Mouse (Mus musculus): ENCODE results near the gene Cacna1c. TPM values are rescaled to one million over a fixed set of nuclear protein-coding genes. Genes with fewer than 3 reads are reported as not detected.
"Not testable (repeated sequence)": the region's sequence is repeated elsewhere in the genome, so short reads cannot be mapped to it uniquely, and the experiment has no call there.

Cacna1c gene
- total and polyA plus RNA-seq, 3 experiments: 36.7 to 97.5 (median 93.5) TPM

DNA sequence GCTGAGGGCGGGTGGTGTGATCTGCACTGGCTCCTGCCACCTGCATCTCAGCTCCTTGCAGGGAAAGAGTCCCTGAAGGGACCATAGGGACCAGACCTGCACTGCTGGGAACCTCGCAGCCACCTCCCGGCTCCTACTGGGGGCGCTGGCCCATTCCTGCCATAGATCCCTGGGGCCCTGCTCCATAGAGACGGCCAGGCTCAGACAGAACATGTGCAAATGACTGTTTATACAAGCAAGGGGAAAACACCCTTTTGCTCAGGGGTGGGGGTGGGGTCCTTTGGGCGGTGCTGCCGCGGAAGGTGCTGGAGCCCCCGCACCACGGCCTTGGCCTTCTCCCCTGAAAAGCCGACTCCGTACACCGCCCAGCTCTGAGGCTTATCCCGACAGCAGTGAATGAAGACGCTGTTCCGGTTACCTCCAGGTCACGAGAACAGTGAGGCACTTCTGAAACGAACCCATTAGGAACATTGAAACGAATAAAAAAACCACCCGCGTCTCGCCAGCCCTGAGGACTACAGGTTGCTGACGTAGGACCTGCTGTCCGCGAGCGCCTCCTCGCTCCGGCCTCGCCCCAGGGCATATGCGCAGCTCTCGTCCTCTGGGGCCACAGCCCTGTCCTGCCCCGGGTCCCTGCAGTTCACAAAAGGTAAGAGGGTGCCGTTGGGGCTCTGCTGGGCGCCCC is 602.7 kb downstream of the Cacna1c start:
- peak; percentile 29 for DNase-seq

DNA sequence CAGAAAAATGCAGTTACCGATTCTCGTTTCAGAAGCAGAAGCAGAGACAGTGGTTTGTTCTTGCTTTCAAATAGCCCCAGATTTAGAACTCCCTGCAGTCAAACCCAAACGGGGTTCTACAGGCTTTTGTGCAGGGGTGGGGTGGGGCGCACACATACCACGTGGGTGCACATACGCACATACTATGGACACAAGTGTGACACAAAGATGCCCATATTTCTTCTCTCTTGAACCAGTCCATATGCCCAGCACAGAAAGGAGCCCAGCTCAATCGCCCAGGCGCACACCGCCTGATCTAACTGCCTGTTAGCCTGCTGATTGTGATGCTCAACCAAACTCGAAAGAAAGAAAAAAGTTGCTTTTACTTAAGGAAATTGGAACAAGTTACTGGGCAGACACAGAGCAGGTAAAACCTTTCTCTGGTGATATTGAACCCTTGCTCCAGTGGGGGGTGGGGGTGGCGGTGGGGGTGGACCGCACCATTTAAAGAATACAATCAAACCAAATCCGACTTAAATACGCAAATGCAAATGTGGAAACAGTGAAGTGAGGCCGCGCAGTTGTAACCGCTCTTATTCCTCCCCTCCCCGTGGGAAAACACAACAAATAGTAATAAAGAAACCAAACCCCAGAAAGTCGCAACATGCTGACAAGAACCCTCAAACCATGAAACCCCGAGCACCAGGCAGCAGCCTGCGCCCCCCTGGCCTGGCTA is 603.4 kb downstream of the Cacna1c start:
- no peak for DNase-seq

- DNase-seq: not testable (repeated sequence)
These were observed 617.5 kb downstream of the Cacna1c start for GRCm38 (mm10) chr6:118578741-118579140.

- DNase-seq: no peak
These were observed 621.9 kb downstream of the Cacna1c start for GRCm38 (mm10) chr6:118574351-118574750.

DNA sequence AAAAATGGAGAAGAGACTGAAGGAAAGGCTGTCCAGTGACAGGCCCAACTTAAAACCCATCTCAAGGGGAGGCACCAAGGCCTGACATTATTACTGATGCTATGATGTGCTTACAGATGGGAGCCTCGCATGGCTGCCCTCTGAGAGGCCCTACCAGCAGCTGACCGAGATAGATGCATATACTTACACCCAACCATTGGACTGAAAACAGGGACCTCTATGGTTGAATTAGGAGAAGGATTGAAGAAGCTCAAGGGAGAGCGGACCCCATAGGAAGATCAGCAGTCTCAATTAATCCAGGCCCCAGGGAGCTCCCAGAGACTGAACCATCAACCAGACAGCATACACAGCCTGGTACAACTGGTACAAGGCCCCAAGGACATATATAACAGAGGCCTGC is 628.4 kb downstream of the Cacna1c start:
- no peak for DNase-seq

- peak; percentile 97 for DNase-seq
These were observed 634.2 kb downstream of the Cacna1c start, which contains the start of gene Ankrd26 for GRCm38 (mm10) chr6:118561745-118562609. Gene Ankrd26, minus strand, starts transcription at chr6:118562226.

DNA sequence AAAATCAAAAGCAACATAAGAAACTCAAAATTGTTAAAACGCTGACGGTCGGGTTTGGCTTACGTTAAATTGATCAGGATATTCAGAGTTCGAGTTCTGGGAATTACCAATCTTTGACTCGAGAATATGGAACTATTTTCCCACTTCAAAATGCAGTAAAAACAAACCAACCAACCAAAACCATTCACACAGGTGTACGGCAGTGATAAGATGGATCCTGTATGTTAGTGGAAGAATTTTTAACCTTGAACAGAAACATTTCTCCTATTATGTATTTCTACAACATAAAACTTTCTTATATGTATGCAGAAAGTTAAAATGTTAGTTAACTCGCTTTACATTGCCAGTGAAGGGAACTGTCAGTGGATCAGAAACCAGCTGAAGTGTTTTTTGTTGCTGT is 635.0 kb downstream of the Cacna1c start:
- DNase-seq: no peak

DNA sequence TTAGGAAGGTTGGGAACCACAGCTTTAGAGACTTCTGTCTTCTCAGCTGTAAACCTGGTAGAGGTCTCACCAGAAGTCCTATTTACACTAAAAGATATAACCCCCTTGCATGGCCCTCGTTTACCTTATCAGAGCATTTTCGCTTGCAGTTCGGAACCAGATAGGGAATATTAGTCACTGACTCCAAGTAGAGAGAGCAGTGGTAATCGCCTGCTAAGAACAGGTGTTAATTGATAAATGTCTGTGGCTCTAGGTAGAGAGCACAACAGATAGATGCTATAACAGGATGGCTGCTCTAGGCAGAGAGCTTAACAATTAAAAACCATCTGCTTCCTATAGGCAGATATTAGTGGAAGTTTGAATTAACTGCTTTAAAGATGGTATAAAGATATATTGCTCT is 657.6 kb downstream of the Cacna1c start:
- DNase-seq: no peak

Other genes starting within 250 kb of the Cacna1c start
- 10 to 100 TPM in 1 of 2 experiments, 1 to 10 TPM in 1; 9.7 to 13.8 TPM for gene Dcp1b, start 21.2 kb downstream of the Cacna1c start, total RNA-seq (2021)
- 27.4 and 27.8 TPM in 2 replicates for gene Dcp1b, start 21.2 kb downstream of the Cacna1c start, polyA plus RNA-seq (2012; rRNA removed)
- not detected for gene Cacna2d4, start 40.1 kb upstream of the Cacna1c start, total RNA-seq (2021)
- gene Cacna2d4, start 40.1 kb upstream of the Cacna1c start, polyA plus RNA-seq (2012; rRNA removed): 0.06 and 0.39 TPM in 2 replicates
- gene Lrtm2, start 134.3 kb upstream of the Cacna1c start, total RNA-seq (2021): under 1 TPM in 1 of 2 experiments, not detected in 1; 0.28 TPM
- 0.13 TPM in 1 of 2 replicates, not detected in the other for gene Lrtm2, start 134.3 kb upstream of the Cacna1c start, polyA plus RNA-seq (2012; rRNA removed)
- 100 to 1,000 TPM; 194 to 198 TPM for gene Adipor2, start 221.3 kb upstream of the Cacna1c start, total RNA-seq (2021)
- 55.9 and 62.9 TPM in 2 replicates for gene Adipor2, start 221.3 kb upstream of the Cacna1c start, polyA plus RNA-seq (2012; rRNA removed)

All from adrenal gland, adult 2 months (tissue).